Mouse (Mus musculus) cerebellum, adult 9-10 months (tissue): ENCODE measurements around the gene Cry2.
"Not testable (repeated sequence)": the region's sequence is repeated elsewhere in the genome, so short reads cannot be mapped to it uniquely, and the experiment has no call there.

Experiments
- DNase-seq: peaks from one replicate; pipeline ENCODE4 v3.0.0; 2022

Cry2 gene

GRCm38 (mm10) chr2:92433578-92434374 lies at the start of gene Cry2:
TSS of gene Cry2 (minus strand) at chr2:92434043.
- peak; percentile 99 for DNase-seq

DNA sequence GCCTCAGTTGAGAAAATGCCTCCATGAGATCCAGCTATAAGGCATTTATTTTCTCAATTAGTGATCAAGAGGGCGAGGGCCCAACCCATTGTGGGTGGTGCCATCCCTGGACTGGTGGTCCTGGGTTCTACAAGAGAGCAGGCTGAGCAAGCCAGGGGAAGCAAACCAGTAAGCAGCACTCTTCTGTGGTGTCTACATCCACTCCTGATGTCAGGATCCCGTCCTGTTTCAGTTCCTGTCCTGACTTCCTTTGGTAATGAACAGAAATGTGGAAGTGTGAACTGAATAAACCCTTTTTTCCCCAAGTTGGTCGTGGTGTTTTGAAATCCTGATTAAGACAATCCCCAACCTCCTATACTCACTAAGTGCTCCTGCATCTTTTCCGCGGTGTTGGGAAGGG lies 49.7 kb upstream of the Cry2 start:
- DNase-seq, result no peak

DNA sequence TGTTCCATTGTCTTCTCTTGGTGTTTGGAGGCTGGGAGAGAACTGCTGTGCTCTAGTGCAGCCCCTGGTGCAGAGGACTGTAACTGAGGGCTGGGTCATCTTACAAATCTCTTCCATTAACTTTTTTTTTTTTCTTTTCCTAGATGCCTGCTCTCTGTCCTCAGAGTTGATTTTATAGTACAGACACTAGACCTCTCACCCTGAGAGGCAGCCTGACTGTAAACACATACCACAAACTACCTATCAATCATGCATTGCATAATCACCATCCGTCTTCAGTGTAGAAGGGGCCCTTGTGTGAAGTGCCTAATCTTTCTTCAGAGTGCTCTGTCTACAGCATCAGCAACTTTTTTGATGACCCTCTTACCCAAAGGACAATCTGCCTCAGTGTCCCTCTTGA lies 48.7 kb upstream of the Cry2 start:
- DNase-seq, result no peak

GRCm38 (mm10) chr2:92478313-92478688 lies 44.5 kb upstream of the Cry2 start:
- no peak for DNase-seq

GRCm38 (mm10) chr2:92477672-92478312 lies 43.9 kb upstream of the Cry2 start:
- DNase-seq, result no peak

GRCm38 (mm10) chr2:92476580-92476979 lies 42.7 kb upstream of the Cry2 start:
- not testable (repeated sequence) for DNase-seq

DNA sequence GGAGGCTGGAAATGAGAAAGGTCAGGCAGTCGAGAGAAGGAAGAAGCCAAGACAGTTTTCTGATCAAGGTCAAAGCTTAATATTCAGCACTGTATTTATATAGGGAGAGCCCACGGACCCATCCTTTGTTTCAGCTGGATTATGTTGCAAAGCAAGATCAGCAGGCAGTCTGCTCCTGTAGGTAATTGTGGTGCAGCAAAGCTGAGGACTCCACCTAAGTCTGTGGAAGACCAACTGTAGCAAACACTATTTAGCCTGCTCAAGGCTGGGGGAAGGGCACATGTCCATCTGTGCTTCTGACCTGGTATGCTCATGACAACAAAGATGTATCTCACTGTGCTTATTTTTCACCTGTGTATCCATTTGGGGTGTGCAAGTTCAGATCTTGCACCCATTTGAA lies 41.9 kb upstream of the Cry2 start:
- DNase-seq, result no peak

DNA sequence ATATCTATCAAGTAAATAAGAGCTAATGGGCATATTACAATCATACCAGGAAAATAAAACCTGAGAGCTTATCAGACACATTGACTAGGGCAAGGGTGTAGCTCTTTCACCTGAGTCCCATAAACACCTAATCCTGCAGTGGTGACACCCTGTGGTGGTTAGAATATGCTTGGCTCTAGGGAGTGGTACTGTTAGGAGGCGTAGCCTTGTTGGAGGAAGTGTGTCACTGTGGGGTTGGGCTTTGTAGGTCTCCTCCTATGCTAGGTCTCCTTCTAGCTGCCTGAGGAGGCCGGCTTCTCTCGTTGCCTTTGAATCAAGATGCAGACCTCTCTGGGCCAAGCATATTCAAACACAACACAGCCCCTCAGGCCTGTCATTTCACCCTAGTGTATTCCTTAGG lies 41.1 kb upstream of the Cry2 start:
- DNase-seq, result no peak

GRCm38 (mm10) chr2:92471886-92472670 lies 38.2 kb upstream of the Cry2 start:
- no peak for DNase-seq

DNA sequence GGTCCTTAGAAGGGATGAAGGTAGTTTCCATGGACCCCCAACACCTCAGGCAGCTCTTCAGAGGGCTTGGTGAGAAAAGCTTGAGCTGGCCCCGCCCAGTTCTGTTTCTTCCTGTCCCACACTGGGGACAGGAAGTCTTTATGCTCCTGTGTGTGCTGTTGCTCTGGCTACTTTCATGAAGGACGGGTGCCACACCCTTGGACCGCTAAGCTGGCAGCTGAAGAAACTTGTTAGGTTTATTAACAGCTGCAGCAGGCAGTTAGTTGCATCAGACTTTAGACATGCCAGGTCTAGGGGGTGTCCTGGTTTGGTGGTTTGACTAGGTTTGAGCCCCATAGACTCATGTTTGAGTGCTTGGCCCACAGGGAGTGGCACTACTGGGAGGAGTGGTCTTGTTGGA lies 30.8 kb upstream of the Cry2 start:
- DNase-seq, result no peak

DNA sequence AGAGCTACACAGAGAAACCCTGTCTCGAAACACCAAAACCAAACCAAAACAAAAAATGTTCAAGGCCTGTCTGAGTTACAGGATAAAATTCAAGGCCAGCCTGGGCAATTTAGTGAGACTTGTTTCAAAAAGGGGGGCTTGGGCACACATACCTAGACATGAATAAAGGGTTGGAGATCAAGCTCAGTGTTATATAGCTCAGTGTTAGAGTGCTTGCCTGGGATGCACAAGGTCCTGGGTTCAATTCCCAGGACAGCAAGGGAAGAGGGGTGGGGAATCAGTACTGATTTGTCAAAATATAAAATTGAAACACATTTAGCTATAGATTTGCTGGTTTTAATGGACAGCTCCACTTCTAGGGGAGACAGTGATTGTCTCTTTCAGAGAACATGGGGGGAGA lies 27.4 kb upstream of the Cry2 start:
- DNase-seq, result peak; percentile 26

DNA sequence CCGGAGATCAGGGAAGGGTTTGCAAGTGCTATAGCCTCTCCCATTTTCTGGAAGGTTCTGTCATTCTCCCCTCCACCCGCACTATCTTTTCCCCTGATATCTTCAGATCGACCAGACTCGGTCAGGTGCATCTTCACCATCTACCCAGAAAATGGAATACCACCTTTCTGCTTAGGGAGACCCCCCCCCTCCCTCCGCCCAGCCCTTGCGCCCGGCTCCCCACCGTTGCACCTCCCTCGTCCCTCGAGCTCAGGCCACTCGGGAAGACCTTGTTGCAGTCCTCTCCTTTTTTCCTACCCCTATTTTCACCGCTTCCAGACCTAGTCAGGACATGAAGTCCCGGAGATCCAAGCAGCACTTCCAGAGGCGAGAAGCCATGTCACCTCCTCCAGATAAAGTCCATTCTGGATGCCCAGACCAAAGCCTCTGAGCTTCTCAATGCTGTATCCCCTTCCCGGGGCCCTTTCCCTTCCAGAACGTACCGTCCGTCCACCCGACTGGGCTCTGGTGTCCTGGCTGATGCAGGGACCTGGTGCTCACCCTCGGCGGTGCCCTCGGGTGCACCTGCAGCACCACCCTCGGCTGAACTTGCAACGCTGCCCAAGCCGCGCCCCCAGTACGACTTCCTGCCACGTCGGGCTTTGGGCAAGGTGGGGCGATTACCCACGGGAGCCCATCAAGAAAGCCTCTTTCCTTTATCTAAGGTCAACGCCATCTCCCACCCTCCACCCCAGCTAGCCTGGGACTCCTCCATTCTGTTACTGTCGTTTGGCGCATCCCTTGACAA lies 26.3 kb upstream of the Cry2 start, which contains the start of gene Slc35c1:
TSS of gene Slc35c1 (minus strand) at position 618 of the 787 bp plus-strand sequence.
- DNase-seq, result peak; percentile 57

GRCm38 (mm10) chr2:92459141-92459920 lies 25.5 kb upstream of the Cry2 start:
- peak; percentile 78 for DNase-seq

GRCm38 (mm10) chr2:92458481-92458880 lies 24.6 kb upstream of the Cry2 start:
- DNase-seq, result no peak

DNA sequence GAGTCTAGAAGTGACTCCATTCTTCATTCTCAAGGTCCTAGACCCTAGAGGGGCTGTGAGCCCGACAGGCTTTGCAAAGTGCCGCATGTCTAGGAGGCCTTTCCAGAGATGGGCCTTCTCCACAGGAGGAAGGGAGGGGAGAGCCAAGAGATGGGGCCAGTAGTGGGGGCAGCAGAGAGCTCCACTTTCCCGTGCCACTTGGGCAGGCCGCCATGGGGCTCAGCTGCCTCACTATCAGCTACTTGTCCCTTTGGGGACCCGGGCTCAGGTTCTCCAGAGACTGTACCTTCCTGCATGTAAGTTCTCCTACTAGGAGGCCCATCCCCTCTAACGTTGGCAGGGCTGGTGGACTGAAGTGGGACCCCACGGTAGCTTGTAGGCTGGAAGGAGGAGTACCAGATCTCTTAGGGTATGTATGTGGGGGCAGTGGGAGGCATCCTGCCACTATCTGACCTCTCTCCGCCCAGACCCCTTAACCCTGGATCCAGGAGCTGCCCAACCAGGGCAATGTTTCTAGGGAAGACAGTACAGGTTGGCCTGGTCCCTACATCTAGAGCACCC lies 23.2 kb upstream of the Cry2 start:
- DNase-seq, result peak; percentile 37

DNA sequence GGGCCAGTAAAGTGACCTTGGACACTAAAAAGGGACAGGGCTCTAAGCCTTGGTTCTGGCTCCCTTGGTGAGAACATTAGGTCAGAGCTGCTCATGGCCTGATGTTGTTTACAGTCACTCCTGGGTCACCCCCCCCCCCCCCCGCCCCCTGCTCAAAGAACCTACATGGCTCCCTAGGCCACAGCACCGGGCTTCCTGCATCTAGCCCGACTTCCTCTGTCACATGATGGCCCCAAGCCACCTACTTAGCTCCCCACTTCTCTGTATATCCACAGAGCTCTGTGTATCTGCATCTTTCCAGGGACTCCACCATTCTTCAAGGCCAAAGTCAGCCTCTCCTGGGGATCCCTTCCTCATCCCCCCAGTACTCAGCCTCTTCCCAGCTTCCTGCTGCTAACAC lies 21.9 kb upstream of the Cry2 start:
- no peak for DNase-seq

GRCm38 (mm10) chr2:92454166-92454565 lies 20.3 kb upstream of the Cry2 start:
- no peak for DNase-seq

- no peak for DNase-seq
These were observed 17.3 kb upstream of the Cry2 start for GRCm38 (mm10) chr2:92451126-92451525.

DNA sequence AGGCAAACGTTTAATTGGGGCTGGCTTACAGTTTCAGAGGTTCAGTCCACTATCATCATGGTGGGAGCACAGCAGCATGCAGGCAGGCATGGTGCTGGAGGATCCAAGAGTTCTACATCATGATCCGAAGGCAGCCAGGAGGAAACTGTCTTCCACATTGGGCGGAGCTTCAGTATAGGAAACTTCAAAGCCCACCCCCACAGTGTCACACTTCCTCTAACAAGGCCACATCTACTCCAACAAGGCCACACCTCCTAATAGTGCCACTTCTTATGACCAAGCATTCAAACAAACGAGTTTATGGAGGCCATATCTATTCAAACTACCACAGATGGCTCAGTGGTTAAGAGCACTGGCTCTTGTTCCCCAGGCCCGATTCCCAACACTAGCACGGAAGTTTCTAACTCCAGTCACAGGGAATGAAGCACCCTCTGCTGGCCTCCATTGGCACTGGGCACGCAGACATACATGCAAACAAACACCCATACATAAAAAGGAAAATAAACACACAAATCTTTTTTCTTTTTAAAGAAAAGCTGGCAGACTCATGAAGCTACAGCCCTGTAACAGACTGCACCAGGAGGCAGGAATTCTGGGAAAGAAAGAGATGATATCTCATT lies 13.4 kb upstream of the Cry2 start:
- peak; percentile 16 for DNase-seq

- peak; percentile 38 for DNase-seq
These were observed 12.8 kb upstream of the Cry2 start for GRCm38 (mm10) chr2:92446656-92447055.

- no peak for DNase-seq
These were observed 12.0 kb upstream of the Cry2 start for GRCm38 (mm10) chr2:92445890-92446289.
